Mouse (Mus musculus): Measurements from ENCODE around the gene Serping1. TPM values are rescaled to one million over a fixed set of nuclear protein-coding genes. Genes with fewer than 3 reads are reported as not detected.

The Serping1 gene
- polyA plus RNA-seq, 1 experiment from 2014 or later, result 11.5 TPM

- 6% methylated on average over 9 of the region's 9 CpGs for WGBS
- peaks cover 7% of the 10 kb centered on the region for H3K4me1 ChIP-seq (replicated peaks)
- no peaks in the 10 kb centered on the region for H3K9me3 ChIP-seq
- ATAC-seq (ENCODE audit: insufficient number of reproducible peaks, insufficient read depth, low FRiP score, low TSS enrichment, low read depth), result 0 out of 2 replicates have a peak, but pooled peaks have one; percentile 2
- peak overlapping the region; percentile 63 for H3K9ac ChIP-seq (replicated peaks)
- H3K4me3 ChIP-seq (replicated peaks), result peak overlapping the region; percentile 61
- H3K27ac ChIP-seq, result peak overlapping the region; percentile 53; the same call in 1 of the 2 replicates
- no peaks in the 10 kb centered on the region for H3K27me3 ChIP-seq
- H3K4me2 ChIP-seq, result peak overlapping the region; percentile 92
- peaks cover 36% of the 10 kb centered on the region for H3K36me3 ChIP-seq
Measured at GRCm38 (mm10) chr2:84726716-84727115, 48.5 kb downstream of the Serping1 start.

- Histone ChIP-seq H3K9me3 (no peaks in the 10 kb centered on the region), H3K4me1 (replicated peaks) (peaks cover 7% of the 10 kb centered on the region), H3K4me3 (replicated peaks) (0 out of 2 replicates have a peak overlapping the region, but pooled peaks have one; percentile 61), H3K9ac (replicated peaks) (no peak overlapping the region), H3K36me3 (peaks cover 42% of the 10 kb centered on the region), H3K27me3 (no peaks in the 10 kb centered on the region), H3K27ac (no peak overlapping the region), H3K4me2 (no peak overlapping the region)
- no peak for ATAC-seq (ENCODE audit: insufficient number of reproducible peaks, insufficient read depth, low FRiP score, low TSS enrichment, low read depth)
- 90% methylated on average over 10 of the region's 10 CpGs for WGBS
Measured at GRCm38 (mm10) chr2:84725770-84726169, 49.5 kb downstream of the Serping1 start.

GRCm38 (mm10) chr2:84723856-84724255, 51.4 kb downstream of the Serping1 start:
- Histone ChIP-seq H3K4me1 (replicated peaks) (peaks cover 7% of the 10 kb centered on the region), H3K9ac (replicated peaks) (no peak overlapping the region), H3K4me3 (replicated peaks) (no peak overlapping the region), H3K27me3 (no peaks in the 10 kb centered on the region), H3K27ac (no peak overlapping the region), H3K9me3 (no peaks in the 10 kb centered on the region), H3K36me3 (peaks cover 42% of the 10 kb centered on the region), H3K4me2 (no peak overlapping the region)
- whole genome bisulfite sequencing, result 97% methylated on average over 14 of the region's 14 CpGs
- ATAC-seq (ENCODE audit: insufficient number of reproducible peaks, insufficient read depth, low FRiP score, low TSS enrichment, low read depth), result no peak

- WGBS, result 81% methylated on average over 3 of the region's 3 CpGs
- no peak overlapping the region for H3K9ac ChIP-seq (replicated peaks)
- no peak overlapping the region for H3K27ac ChIP-seq
- H3K4me2 ChIP-seq, result no peak overlapping the region
- peaks cover 42% of the 10 kb centered on the region for H3K36me3 ChIP-seq
- H3K9me3 ChIP-seq, result no peaks in the 10 kb centered on the region
- no peak for ATAC-seq (ENCODE audit: insufficient number of reproducible peaks, insufficient read depth, low FRiP score, low TSS enrichment, low read depth)
- no peaks in the 10 kb centered on the region for H3K27me3 ChIP-seq
- H3K4me1 ChIP-seq (replicated peaks), result peaks cover 1% of the 10 kb centered on the region
- H3K4me3 ChIP-seq (replicated peaks), result no peak overlapping the region
Measured at GRCm38 (mm10) chr2:84721182-84721581, 54.1 kb downstream of the Serping1 start.

- no peak overlapping the region for H3K4me3 ChIP-seq (replicated peaks)
- H3K4me2 ChIP-seq, result no peak overlapping the region
- no peak overlapping the region for H3K9ac ChIP-seq (replicated peaks)
- ATAC-seq (ENCODE audit: insufficient number of reproducible peaks, insufficient read depth, low FRiP score, low TSS enrichment, low read depth), result no peak
- no peak overlapping the region for H3K27ac ChIP-seq
- no peaks in the 10 kb centered on the region for H3K9me3 ChIP-seq
- H3K27me3 ChIP-seq, result no peaks in the 10 kb centered on the region
- H3K36me3 ChIP-seq, result peaks cover 41% of the 10 kb centered on the region
- no peaks in the 10 kb centered on the region; the same call in 1 of the 2 replicates for H3K4me1 ChIP-seq (replicated peaks)
- WGBS, result 86% methylated on average over 2 of the region's 2 CpGs
Measured at GRCm38 (mm10) chr2:84720718-84721117, 54.5 kb downstream of the Serping1 start.

GRCm38 (mm10) chr2:84717357-84717756, 57.9 kb downstream of the Serping1 start:
- 92% methylated on average over 4 of the region's 4 CpGs for WGBS
- Histone ChIP-seq H3K36me3 (peaks cover 13% of the 10 kb centered on the region; the same call in 1 of the 2 replicates), H3K9ac (replicated peaks) (no peak overlapping the region), H3K4me3 (replicated peaks) (no peak overlapping the region), H3K9me3 (no peaks in the 10 kb centered on the region), H3K4me1 (replicated peaks) (peaks cover 11% of the 10 kb centered on the region), H3K27me3 (no peaks in the 10 kb centered on the region), H3K27ac (no peak overlapping the region), H3K4me2 (no peak overlapping the region)
- no peak for ATAC-seq (ENCODE audit: insufficient number of reproducible peaks, insufficient read depth, low FRiP score, low TSS enrichment, low read depth)

GRCm38 (mm10) chr2:84716423-84717355, 58.6 kb downstream of the Serping1 start:
- ATAC-seq (ENCODE audit: insufficient number of reproducible peaks, insufficient read depth, low FRiP score, low TSS enrichment, low read depth), result no peak
- Histone ChIP-seq H3K9ac (replicated peaks) (peak overlapping the region; percentile 65), H3K36me3 (peaks cover 7% of the 10 kb centered on the region; the same call in 1 of the 2 replicates), H3K4me2 (peak overlapping the region; percentile 74), H3K27ac (peak overlapping the region; percentile 90; the same call in 1 of the 2 replicates), H3K4me3 (replicated peaks) (peak overlapping the region; percentile 92), H3K4me1 (replicated peaks) (peaks cover 13% of the 10 kb centered on the region), H3K9me3 (no peaks in the 10 kb centered on the region), H3K27me3 (no peaks in the 10 kb centered on the region)
- 36% methylated on average over 9 of the region's 9 CpGs for WGBS

GRCm38 (mm10) chr2:84715562-84716361, 59.5 kb downstream of the Serping1 start:
- Histone ChIP-seq H3K4me1 (replicated peaks) (peaks cover 13% of the 10 kb centered on the region), H3K27ac (peak overlapping the region; percentile 95), H3K9ac (replicated peaks) (peak overlapping the region; percentile 93), H3K9me3 (no peaks in the 10 kb centered on the region), H3K27me3 (no peaks in the 10 kb centered on the region), H3K4me2 (peak overlapping the region; percentile 74), H3K36me3 (peaks cover 3% of the 10 kb centered on the region), H3K4me3 (replicated peaks) (peak overlapping the region; percentile 92)
- peak; percentile 96 for ATAC-seq (ENCODE audit: insufficient number of reproducible peaks, insufficient read depth, low FRiP score, low TSS enrichment, low read depth)
- under 1% methylated on average over 33 of the region's 33 CpGs for WGBS

MicroRNA genes within 50 kb of the gene (microRNA counts, 519-probe panel; counts per million panel counts)
- microRNA mmu-miR-130a, result 8,480 counts per million, percentile 94 among the panel's probes with 10 or more counts

Small RNA genes within 50 kb of the gene (microRNA-seq; reads per million reads assigned to microRNA genes)
- 28,895 reads per million, percentile 98 among the genes with 10 or more reads in this experiment for gene Mir130a

Other genes with a start within 250 kb of the Serping1 start
- gene Ctnnd1, start 124.7 kb downstream of the Serping1 start, polyA plus RNA-seq (2016; fragmentation: Nextera tagmentation; extraction: Ambion mirVana), result 42.0 and 49.6 TPM in 2 replicates
- gene Btbd18, start 116.4 kb downstream of the Serping1 start, polyA plus RNA-seq (2016; fragmentation: Nextera tagmentation; extraction: Ambion mirVana), result 0.35 and 0.53 TPM in 2 replicates
- gene Selenoh, start 104.7 kb downstream of the Serping1 start, polyA plus RNA-seq (2016; fragmentation: Nextera tagmentation; extraction: Ambion mirVana), result 438 and 451 TPM in 2 replicates
- gene Gm28635, start 97.4 kb downstream of the Serping1 start, polyA plus RNA-seq (2016; fragmentation: Nextera tagmentation; extraction: Ambion mirVana), result not detected in 2 replicates
- 37.4 TPM in 2 replicates for gene Med19, start 97.0 kb downstream of the Serping1 start, polyA plus RNA-seq (2016; fragmentation: Nextera tagmentation; extraction: Ambion mirVana)
- 115 and 118 TPM in 2 replicates for gene Tmx2, start 96.3 kb downstream of the Serping1 start, polyA plus RNA-seq (2016; fragmentation: Nextera tagmentation; extraction: Ambion mirVana)
- 32.0 and 38.3 TPM in 2 replicates for gene Zdhhc5, start 60.3 kb downstream of the Serping1 start, polyA plus RNA-seq (2016; fragmentation: Nextera tagmentation; extraction: Ambion mirVana)
- 42.8 and 47.1 TPM in 2 replicates for gene Clp1, start 48.1 kb downstream of the Serping1 start, polyA plus RNA-seq (2016; fragmentation: Nextera tagmentation; extraction: Ambion mirVana)
- gene Ypel4, start 41.4 kb downstream of the Serping1 start, polyA plus RNA-seq (2016; fragmentation: Nextera tagmentation; extraction: Ambion mirVana), result 13.9 and 14.1 TPM in 2 replicates
- gene Gm19426, start 31.8 kb downstream of the Serping1 start, polyA plus RNA-seq (2016; fragmentation: Nextera tagmentation; extraction: Ambion mirVana), result 10.4 and 14.8 TPM in 2 replicates
- gene Ube2l6, start 23.4 kb upstream of the Serping1 start, polyA plus RNA-seq (2016; fragmentation: Nextera tagmentation; extraction: Ambion mirVana), result 23.2 and 29.0 TPM in 2 replicates
- gene Smtnl1, start 47.2 kb upstream of the Serping1 start, polyA plus RNA-seq (2016; fragmentation: Nextera tagmentation; extraction: Ambion mirVana), result 0.19 and 0.49 TPM in 2 replicates
- 38.8 and 43.3 TPM in 2 replicates for gene Timm10, start 51.6 kb upstream of the Serping1 start, polyA plus RNA-seq (2016; fragmentation: Nextera tagmentation; extraction: Ambion mirVana)
- gene Slc43a1, start 63.4 kb upstream of the Serping1 start, polyA plus RNA-seq (2016; fragmentation: Nextera tagmentation; extraction: Ambion mirVana), result 21.1 and 23.8 TPM in 2 replicates
- gene Rtn4rl2, start 111.3 kb upstream of the Serping1 start, polyA plus RNA-seq (2016; fragmentation: Nextera tagmentation; extraction: Ambion mirVana), result 0.84 and 0.95 TPM in 2 replicates
- 30.0 and 33.9 TPM in 2 replicates for gene Slc43a3, start 161.1 kb upstream of the Serping1 start, polyA plus RNA-seq (2016; fragmentation: Nextera tagmentation; extraction: Ambion mirVana)
- 0.51 TPM in 1 of 2 replicates, not detected in the other for gene Prg2, start 205.0 kb upstream of the Serping1 start, polyA plus RNA-seq (2016; fragmentation: Nextera tagmentation; extraction: Ambion mirVana)
- gene Prg3, start 212.8 kb upstream of the Serping1 start, polyA plus RNA-seq (2016; fragmentation: Nextera tagmentation; extraction: Ambion mirVana), result not detected in 2 replicates